Mouse (Mus musculus): ENCODE measurements around the gene BC029722. TPM values are rescaled to one million over a fixed set of nuclear protein-coding genes. Genes with fewer than 3 reads are reported as not detected.

The BC029722 gene
- total and polyA plus RNA-seq, 3 experiments, result 12.4 to 33.8 (median 22.7) TPM

GRCm38 (mm10) chr2:155861581-155861980 is 42.4 kb upstream of the BC029722 start:
- Histone ChIP-seq H3K79me2 (replicated peaks; ENCODE audit: control insufficient read depth, extremely low read depth, insufficient read depth, poor library complexity, severe bottlenecking) (no peaks in the 10 kb centered on the region; the same call in 1 of the 2 replicates), H3K27me3 (replicated peaks) (no peaks in the 10 kb centered on the region), H3K36me3 (replicated peaks in 1 of 2; ENCODE audit: control insufficient read depth in 1 of 2, insufficient read depth in 1 of 2, low read length in 1 of 2) (peaks cover 9 to 79% of the 10 kb centered on the region in 2 experiments), H3K27ac (ENCODE audit: insufficient read depth, low read depth) (no peak overlapping the region), H3K4me1 (ENCODE audit: control insufficient read depth in 1 of 2, insufficient read depth in 2 of 2) (no peaks in the 10 kb centered on the region), H3K4me2 (ENCODE audit: insufficient read depth, low read depth, poor library complexity, severe bottlenecking) (no peak overlapping the region), H3K9me3 (replicated peaks; ENCODE audit: low read length) (no peaks in the 10 kb centered on the region), H3K4me3 (replicated peaks in 1 of 3; ENCODE audit: low read depth in 2 of 3, low read length in 2 of 3, poor library complexity in 1 of 3) (no peak overlapping the region), H3K9ac (ENCODE audit: insufficient read depth, low read depth) (no peak overlapping the region)
- TF ChIP-seq KAT2A (IDR thresholded peaks at IDR 0.05; ENCODE audit: insufficient replicate concordance, low read length) (no peak), POLR2AphosphoS2 (IDR thresholded peaks at IDR 0.05; ENCODE audit: low read depth, low read length) (no peak), RAD21 (IDR thresholded peaks at IDR 0.05; ENCODE audit: low read depth, low read length) (no peak), MXI1 (IDR thresholded peaks at IDR 0.05; ENCODE audit: low read depth, low read length) (no peak), CHD1 (IDR thresholded peaks at IDR 0.05; ENCODE audit: low read depth, low read length) (no peak), IRF4 (IDR thresholded peaks at IDR 0.05; ENCODE audit: low read depth, low read length) (no peak), MAZ (IDR thresholded peaks at IDR 0.05; ENCODE audit: low read depth, low read length) (no peak), TCF12 (IDR thresholded peaks at IDR 0.05; ENCODE audit: low read depth, low read length) (no peak), CHD2 (IDR thresholded peaks at IDR 0.05; ENCODE audit: low read length) (no peak), EP300 (IDR thresholded peaks at IDR 0.05; ENCODE audit: low read length) (no peak), POLR2A (IDR thresholded peaks at IDR 0.05; ENCODE audit: low read depth, low read length) (no peak), ZKSCAN1 (IDR thresholded peaks at IDR 0.05; ENCODE audit: borderline replicate concordance, low read depth, low read length) (no peak), HCFC1 (IDR thresholded peaks at IDR 0.05; ENCODE audit: low read depth, low read length) (no peak), TBP (conservative IDR thresholded peaks at IDR 0.05; ENCODE audit: low read depth, low read length) (no peak), NELFE (IDR thresholded peaks at IDR 0.05; ENCODE audit: low read depth, low read length) (no peak), MAX (IDR thresholded peaks at IDR 0.05; ENCODE audit: low read length) (no peak)
- dilution Hi-C loops (cut with MboI; ENCODE audit: extremely low pct_ligation_motif_present, extremely low pct_unique_long_range_greater_than_20kb, low sequenced_read_pairs) (no loop called here), in situ Hi-C loops (cut with MboI; ENCODE audit: low pct_ligation_motif_present, low pct_unique_long_range_greater_than_20kb, low sequenced_read_pairs) (no loop called here)
- no peak for DNase-seq (ENCODE audit: extremely low read depth)

- Histone ChIP-seq H3K4me2 (ENCODE audit: insufficient read depth, low read depth, poor library complexity, severe bottlenecking) (no peak overlapping the region), H3K79me2 (replicated peaks; ENCODE audit: control insufficient read depth, extremely low read depth, insufficient read depth, poor library complexity, severe bottlenecking) (no peaks in the 10 kb centered on the region), H3K36me3 (replicated peaks in 1 of 2; ENCODE audit: control insufficient read depth in 1 of 2, insufficient read depth in 1 of 2, low read length in 1 of 2) (peaks cover 9 to 83% of the 10 kb centered on the region in 2 experiments), H3K27me3 (replicated peaks) (no peaks in the 10 kb centered on the region), H3K9me3 (replicated peaks; ENCODE audit: low read length) (no peaks in the 10 kb centered on the region), H3K4me3 (replicated peaks in 1 of 3; ENCODE audit: low read depth in 2 of 3, low read length in 2 of 3, poor library complexity in 1 of 3) (no peak overlapping the region), H3K4me1 (ENCODE audit: control insufficient read depth in 1 of 2, insufficient read depth in 2 of 2) (no peaks in the 10 kb centered on the region), H3K27ac (ENCODE audit: insufficient read depth, low read depth) (no peak overlapping the region), H3K9ac (ENCODE audit: insufficient read depth, low read depth) (no peak overlapping the region)
- in situ Hi-C loops (cut with MboI; ENCODE audit: low pct_ligation_motif_present, low pct_unique_long_range_greater_than_20kb, low sequenced_read_pairs) (no loop called here), dilution Hi-C loops (cut with MboI; ENCODE audit: extremely low pct_ligation_motif_present, extremely low pct_unique_long_range_greater_than_20kb, low sequenced_read_pairs) (no loop called here)
- TF ChIP-seq TBP (conservative IDR thresholded peaks at IDR 0.05; ENCODE audit: low read depth, low read length) (no peak), SMC3 (IDR thresholded peaks at IDR 0.05; ENCODE audit: low read depth, low read length) (no peak), MXI1 (IDR thresholded peaks at IDR 0.05; ENCODE audit: low read depth, low read length) (no peak), TCF12 (IDR thresholded peaks at IDR 0.05; ENCODE audit: low read depth, low read length) (no peak)
- DNase-seq (ENCODE audit: extremely low read depth), result no peak
These were observed 40.9 kb upstream of the BC029722 start for GRCm38 (mm10) chr2:155860102-155860501.

All from CH12.LX (cell line).